Mouse (Mus musculus): ENCODE results near the gene Fchsd2. TPM values are rescaled to one million over a fixed set of nuclear protein-coding genes. Genes with fewer than 3 reads are reported as not detected.

Gene Fchsd2
- total RNA-seq, 2 experiments from 2014 or later, result 107 to 122 TPM

- DNase-seq, result no peak
- intact Hi-C loops (cut with DNase I), result no loop called here
Measured at GRCm38 (mm10) chr7:101330074-101330840, 237.6 kb downstream of the Fchsd2 start.

GRCm38 (mm10) chr7:101330841-101331173 is 238.1 kb downstream of the Fchsd2 start:
- intact Hi-C loops (cut with DNase I), result no loop called here
- DNase-seq, result peak; percentile 46

GRCm38 (mm10) chr7:101332045-101332831 is 239.6 kb downstream of the Fchsd2 start:
- DNase-seq, result no peak
- intact Hi-C loops (cut with DNase I), result no loop called here

Other genes starting within 250 kb of the Fchsd2 start
- gene Relt, start 229.4 kb upstream of the Fchsd2 start, total RNA-seq (2021), result 1 to 10 TPM; 6.3 to 7.4 TPM
- gene Arhgef17, start 160.8 kb upstream of the Fchsd2 start, total RNA-seq (2021), result 10 to 100 TPM; 44.2 to 45.3 TPM
- 1 to 10 TPM; 2.0 to 2.5 TPM for gene P2ry6, start 118.2 kb upstream of the Fchsd2 start, total RNA-seq (2021)
- 1 to 10 TPM; 1.2 to 1.3 TPM for gene P2ry2, start 80.0 kb upstream of the Fchsd2 start, total RNA-seq (2021)
- gene Atg16l2, start 209.4 kb downstream of the Fchsd2 start, total RNA-seq (2021), result 10 to 100 TPM; 34.2 to 36.0 TPM
- gene Stard10, start 224.2 kb downstream of the Fchsd2 start, total RNA-seq (2021), result 10 to 100 TPM; 13.2 to 14.6 TPM

All from left cerebral cortex, postnatal 4 days (tissue).